Mouse (Mus musculus): ENCODE measurements at regions not wholly inside any gene's neighbourhood (a gene's known extent, or its start where the extent isn't known, plus 50 kb on each side); places are given as distances from the start of the nearest gene placed in this dataset.

DNA sequence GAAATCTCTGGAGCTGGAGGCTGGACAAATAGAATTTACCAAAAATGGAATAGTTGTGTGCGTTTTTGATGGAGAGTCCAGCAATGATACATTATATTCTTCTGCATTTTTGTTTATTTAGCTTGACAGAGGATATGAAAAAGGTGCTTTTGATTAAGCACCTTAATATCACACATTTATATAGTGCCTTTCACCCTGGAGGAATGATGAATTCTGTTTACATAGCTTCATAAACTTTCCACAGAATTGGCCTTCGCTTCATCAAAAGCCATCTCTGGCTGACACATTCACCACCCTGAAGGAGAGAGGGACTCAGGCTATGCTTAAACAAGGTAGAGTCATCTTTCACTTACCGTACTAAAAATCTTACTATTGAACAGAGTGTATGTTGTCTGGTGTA, 208.0 kb upstream of the Chrm2 start:
- Histone ChIP-seq H3K36me3 (replicated peaks) (no peaks in the 10 kb centered on the region), H3K27ac (no peak overlapping the region), H3K9ac (no peak overlapping the region), H3K4me1 (no peaks in the 10 kb centered on the region; the same call in 1 of the 2 replicates), H3K9me3 (no peaks in the 10 kb centered on the region), H3K27me3 (replicated peaks) (no peaks in the 10 kb centered on the region), H3K4me3 (no peak overlapping the region), H3K4me2 (no peak overlapping the region)
- ATAC-seq (replicated peaks), result no peak
- WGBS, result 93% methylated on average over 3 of the region's 3 CpGs

DNA sequence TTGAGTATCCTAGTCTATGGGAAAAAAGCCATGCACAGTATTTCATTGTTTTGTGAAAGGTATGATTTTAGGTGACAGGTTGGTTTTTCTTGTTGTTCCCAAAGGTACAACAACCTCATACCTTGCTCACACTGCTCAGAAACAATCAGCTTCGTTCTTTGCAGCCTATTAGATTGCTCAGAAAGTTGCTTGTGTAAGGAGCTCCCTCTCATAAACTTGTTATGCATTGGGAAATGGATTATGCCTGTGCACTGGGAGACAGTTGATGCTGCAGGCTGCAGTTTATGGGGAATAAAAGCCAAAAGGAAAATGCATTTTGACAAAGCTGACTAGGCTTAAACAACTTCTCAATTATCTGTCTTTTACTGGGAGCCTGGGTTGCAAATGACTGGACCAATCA, 205.2 kb upstream of the Chrm2 start:
- no peaks in the 10 kb centered on the region for H3K9me3 ChIP-seq
- H3K27ac ChIP-seq, result no peak overlapping the region
- H3K9ac ChIP-seq, result no peak overlapping the region
- no peaks in the 10 kb centered on the region for H3K27me3 ChIP-seq (replicated peaks)
- H3K4me1 ChIP-seq, result no peaks in the 10 kb centered on the region; the same call in 1 of the 2 replicates
- ATAC-seq (replicated peaks), result no peak
- no peaks in the 10 kb centered on the region for H3K36me3 ChIP-seq (replicated peaks)
- H3K4me2 ChIP-seq, result no peak overlapping the region
- 58% methylated on average over 1 of the region's 1 CpGs for WGBS
- H3K4me3 ChIP-seq, result no peak overlapping the region

DNA sequence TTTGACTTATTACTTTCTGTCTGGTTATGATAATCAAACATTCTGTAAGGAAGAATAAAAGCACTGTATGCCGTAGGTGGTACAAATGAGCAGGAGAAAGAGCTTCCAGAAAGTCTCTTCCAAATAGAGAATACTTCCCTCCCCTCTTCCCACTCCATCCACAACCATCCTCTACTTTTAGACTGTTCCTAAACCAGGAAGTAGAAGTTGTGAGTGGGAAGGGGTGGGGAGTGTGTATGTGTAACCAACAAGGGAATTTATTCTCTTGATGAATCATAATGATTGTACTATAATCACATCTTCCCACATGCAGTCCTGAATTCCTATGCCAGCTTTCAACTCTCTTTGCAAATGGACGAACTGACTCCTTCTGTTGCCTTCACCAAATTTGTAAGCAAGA, 181.2 kb upstream of the Chrm2 start:
- Histone ChIP-seq H3K4me1 (no peaks in the 10 kb centered on the region), H3K27ac (no peak overlapping the region), H3K4me3 (no peak overlapping the region), H3K27me3 (replicated peaks) (no peaks in the 10 kb centered on the region), H3K36me3 (replicated peaks) (no peaks in the 10 kb centered on the region), H3K9me3 (no peaks in the 10 kb centered on the region), H3K4me2 (no peak overlapping the region), H3K9ac (no peak overlapping the region)
- ATAC-seq (replicated peaks), result no peak
- WGBS, result 86% methylated on average over 2 of the region's 2 CpGs

DNA sequence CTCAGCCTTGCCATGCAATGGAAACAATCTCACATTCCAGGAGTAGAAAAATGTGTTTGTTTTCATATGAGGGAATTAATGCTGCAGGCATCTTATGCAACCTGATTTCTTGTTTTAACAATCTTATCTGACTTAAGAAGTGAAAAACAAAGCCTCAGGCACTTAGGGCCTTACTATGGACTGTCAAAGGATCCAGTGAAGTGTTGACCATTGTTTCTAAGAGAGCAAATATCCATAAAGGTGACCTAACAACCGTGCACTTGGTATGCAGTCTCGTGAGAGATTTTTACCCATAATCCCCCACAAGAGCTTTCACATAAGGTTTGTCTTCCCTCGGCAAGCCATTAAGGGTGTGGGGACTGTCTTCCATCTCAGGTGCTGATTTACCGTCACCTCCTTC, 166.6 kb upstream of the Chrm2 start:
- H3K4me3 ChIP-seq, result no peak overlapping the region
- ATAC-seq (replicated peaks), result no peak
- H3K9me3 ChIP-seq, result no peaks in the 10 kb centered on the region
- no peak overlapping the region for H3K27ac ChIP-seq
- no peaks in the 10 kb centered on the region for H3K36me3 ChIP-seq (replicated peaks)
- H3K4me1 ChIP-seq, result no peaks in the 10 kb centered on the region
- H3K4me2 ChIP-seq, result no peak overlapping the region
- H3K27me3 ChIP-seq (replicated peaks), result no peaks in the 10 kb centered on the region
- no peak overlapping the region for H3K9ac ChIP-seq
- WGBS, result 66% methylated on average over 4 of the region's 4 CpGs

DNA sequence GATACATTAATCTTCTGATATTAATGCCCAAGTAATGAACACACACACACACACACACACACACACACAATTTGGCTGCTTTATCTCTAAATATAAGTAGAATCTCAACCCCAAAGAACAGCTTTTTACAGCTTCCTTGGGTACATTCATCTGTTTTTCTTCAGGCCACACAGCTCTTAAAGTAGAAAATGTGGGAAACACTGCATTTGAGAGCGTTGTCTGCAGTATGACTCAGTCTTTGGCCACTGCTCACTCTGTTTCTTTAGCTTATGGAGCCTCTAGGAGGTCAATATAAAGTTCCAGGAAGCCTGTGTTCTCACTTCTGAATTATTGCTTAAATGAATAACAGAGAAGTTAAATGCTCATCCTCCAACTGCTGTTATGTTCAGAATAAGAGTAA, 153.4 kb upstream of the Chrm2 start:
- no peaks in the 10 kb centered on the region for H3K36me3 ChIP-seq (replicated peaks)
- WGBS, result 77% methylated on average over 1 of the region's 1 CpGs
- no peak overlapping the region for H3K4me2 ChIP-seq
- H3K27ac ChIP-seq, result no peak overlapping the region
- H3K9me3 ChIP-seq, result no peaks in the 10 kb centered on the region
- no peak for ATAC-seq (replicated peaks)
- no peak overlapping the region for H3K9ac ChIP-seq
- no peaks in the 10 kb centered on the region for H3K27me3 ChIP-seq (replicated peaks)
- H3K4me3 ChIP-seq, result no peak overlapping the region
- H3K4me1 ChIP-seq, result no peaks in the 10 kb centered on the region

DNA sequence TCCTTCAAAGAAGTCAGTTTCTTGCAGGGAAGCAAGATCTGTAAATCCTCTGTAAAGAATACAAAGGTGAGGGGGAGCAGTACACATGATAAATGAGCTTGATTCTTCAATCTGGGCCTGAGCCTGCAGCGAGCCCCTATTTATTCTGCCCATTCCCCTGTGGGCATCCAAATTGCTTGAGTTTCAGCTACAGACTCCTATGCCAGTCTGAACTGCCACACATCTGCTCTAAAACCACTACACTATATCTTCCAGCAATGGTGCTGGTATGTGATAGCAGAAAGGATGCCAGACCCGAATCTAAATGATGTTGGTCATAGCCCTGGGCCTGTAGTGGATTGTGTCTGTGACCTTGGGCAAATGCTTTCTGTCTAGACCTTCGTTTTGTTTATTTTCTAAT, 140.9 kb upstream of the Chrm2 start:
- 62% methylated on average over 3 of the region's 3 CpGs for WGBS
- H3K4me3 ChIP-seq, result no peak overlapping the region
- H3K36me3 ChIP-seq (replicated peaks), result no peaks in the 10 kb centered on the region
- H3K4me1 ChIP-seq, result no peaks in the 10 kb centered on the region
- H3K9me3 ChIP-seq, result no peaks in the 10 kb centered on the region
- no peak for ATAC-seq (replicated peaks)
- H3K4me2 ChIP-seq, result no peak overlapping the region
- no peaks in the 10 kb centered on the region for H3K27me3 ChIP-seq (replicated peaks)
- no peak overlapping the region for H3K9ac ChIP-seq
- H3K27ac ChIP-seq, result no peak overlapping the region

DNA sequence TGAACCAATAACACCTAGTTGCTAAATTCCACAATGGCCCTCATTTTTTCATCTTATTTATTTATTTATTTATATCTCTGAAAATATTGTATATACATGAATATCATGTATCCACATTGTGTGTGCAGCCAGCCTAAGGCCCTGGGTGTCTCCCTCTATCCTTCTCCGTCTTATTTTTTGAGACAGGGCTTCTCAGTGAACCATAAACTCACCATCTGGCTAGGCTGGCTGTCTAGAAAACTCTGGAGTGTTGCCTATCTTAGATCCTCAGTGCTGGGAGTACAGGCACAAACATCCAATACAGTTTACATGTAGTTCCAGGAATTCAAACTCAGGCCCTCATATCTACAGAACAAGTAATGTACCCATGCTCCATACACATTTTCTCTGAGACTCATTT, 139.7 kb upstream of the Chrm2 start:
- H3K9ac ChIP-seq, result no peak overlapping the region
- no peaks in the 10 kb centered on the region for H3K36me3 ChIP-seq (replicated peaks)
- no peaks in the 10 kb centered on the region for H3K27me3 ChIP-seq (replicated peaks)
- H3K4me2 ChIP-seq, result no peak overlapping the region
- no peak overlapping the region for H3K27ac ChIP-seq
- no peaks in the 10 kb centered on the region for H3K4me1 ChIP-seq
- WGBS, result 81% methylated on average over 1 of the region's 1 CpGs
- ATAC-seq (replicated peaks), result no peak
- no peaks in the 10 kb centered on the region for H3K9me3 ChIP-seq
- H3K4me3 ChIP-seq, result no peak overlapping the region

DNA sequence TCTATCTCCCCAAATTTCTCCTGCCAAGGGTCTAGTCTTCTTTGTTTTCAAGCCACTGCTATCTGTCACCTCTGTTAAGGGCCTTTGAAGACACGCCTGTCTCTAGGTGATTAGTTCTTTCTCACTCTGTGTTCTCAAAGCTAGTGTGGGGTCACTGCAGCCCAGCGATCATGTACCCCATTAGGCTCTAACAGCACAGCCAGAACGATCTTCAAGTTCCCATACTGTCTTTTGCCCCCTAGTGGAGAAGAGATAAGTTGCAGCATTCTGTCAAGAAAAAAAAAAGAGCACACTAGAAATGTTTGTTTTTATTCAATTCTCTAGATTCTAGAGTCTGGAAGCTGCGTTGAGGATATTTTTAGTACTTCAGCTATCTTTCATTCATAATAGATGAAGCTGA, 138.8 kb upstream of the Chrm2 start:
- H3K9ac ChIP-seq, result no peak overlapping the region
- ATAC-seq (replicated peaks), result no peak
- H3K9me3 ChIP-seq, result no peaks in the 10 kb centered on the region
- no peak overlapping the region for H3K27ac ChIP-seq
- no peaks in the 10 kb centered on the region for H3K4me1 ChIP-seq
- no peak overlapping the region for H3K4me3 ChIP-seq
- no peaks in the 10 kb centered on the region for H3K36me3 ChIP-seq (replicated peaks)
- 32% methylated on average over 4 of the region's 4 CpGs for WGBS
- H3K4me2 ChIP-seq, result no peak overlapping the region
- H3K27me3 ChIP-seq (replicated peaks), result no peaks in the 10 kb centered on the region

DNA sequence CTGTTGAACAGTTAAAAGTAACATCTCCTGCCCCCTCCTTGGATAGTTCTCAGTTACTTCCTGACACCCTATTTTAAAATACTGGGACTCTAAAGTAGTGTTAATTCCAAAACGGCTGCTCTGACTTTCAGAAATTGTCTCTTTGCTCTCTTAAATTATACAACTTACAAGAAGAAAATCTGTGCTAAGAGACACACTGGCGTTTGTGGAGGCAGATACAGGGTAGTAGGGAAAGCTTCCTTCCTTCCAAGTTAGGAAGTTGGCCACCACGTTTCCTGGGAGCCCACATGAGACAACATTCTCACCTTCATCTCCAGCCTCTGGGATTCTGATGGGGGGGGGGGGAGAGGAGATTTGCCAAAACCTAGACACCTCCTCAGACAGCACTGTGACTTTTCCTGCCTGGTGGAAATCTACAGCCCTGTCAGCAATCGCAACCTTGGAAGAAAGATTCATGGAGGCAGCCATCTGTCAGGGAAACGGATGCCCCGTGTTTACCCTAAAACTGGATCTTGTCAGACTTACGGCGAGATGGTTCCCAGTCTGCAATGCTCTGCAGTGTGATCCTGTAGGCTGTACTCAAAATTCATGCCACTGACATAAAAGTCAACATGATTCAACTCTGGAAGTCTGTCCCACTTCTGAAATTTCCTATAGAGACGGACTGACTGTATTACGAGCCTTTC, 121.0 kb upstream of the Chrm2 start:
- H3K9me3 ChIP-seq, result no peaks in the 10 kb centered on the region
- no peaks in the 10 kb centered on the region for H3K36me3 ChIP-seq (replicated peaks)
- no peaks in the 10 kb centered on the region for H3K27me3 ChIP-seq (replicated peaks)
- WGBS, result 94% methylated on average over 10 of the region's 10 CpGs
- no peak overlapping the region for H3K27ac ChIP-seq
- H3K4me3 ChIP-seq, result no peak overlapping the region
- H3K9ac ChIP-seq, result no peak overlapping the region
- ATAC-seq (replicated peaks), result no peak
- no peak overlapping the region for H3K4me2 ChIP-seq
- no peaks in the 10 kb centered on the region for H3K4me1 ChIP-seq

DNA sequence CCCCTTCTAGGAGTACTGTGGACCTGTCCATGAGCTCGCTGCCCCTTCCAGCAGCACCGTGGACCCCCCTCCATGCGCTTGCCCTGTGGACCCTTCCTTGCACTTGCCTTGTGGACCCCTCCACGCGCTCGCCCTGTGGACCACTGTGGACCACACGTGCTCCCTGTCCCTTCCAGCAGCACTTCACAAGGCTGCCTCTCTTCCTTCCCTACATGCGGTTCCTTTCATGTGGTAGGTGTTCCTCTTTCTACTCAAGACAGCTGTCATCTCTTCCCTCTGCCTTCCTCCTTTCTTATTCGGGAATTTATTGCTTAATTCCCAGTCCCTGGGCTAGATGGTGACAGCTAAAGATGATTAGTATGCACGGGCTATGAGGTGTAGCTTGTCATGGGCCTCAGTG, 101.2 kb upstream of the Chrm2 start:
- no peak overlapping the region for H3K27ac ChIP-seq
- 75% methylated on average over 10 of the region's 10 CpGs for WGBS
- H3K9ac ChIP-seq, result no peak overlapping the region
- H3K4me3 ChIP-seq, result no peak overlapping the region
- no peaks in the 10 kb centered on the region for H3K36me3 ChIP-seq (replicated peaks)
- ATAC-seq (replicated peaks), result no peak
- H3K4me1 ChIP-seq, result no peaks in the 10 kb centered on the region
- no peak overlapping the region for H3K4me2 ChIP-seq
- H3K9me3 ChIP-seq, result no peaks in the 10 kb centered on the region
- H3K27me3 ChIP-seq (replicated peaks), result no peaks in the 10 kb centered on the region

DNA sequence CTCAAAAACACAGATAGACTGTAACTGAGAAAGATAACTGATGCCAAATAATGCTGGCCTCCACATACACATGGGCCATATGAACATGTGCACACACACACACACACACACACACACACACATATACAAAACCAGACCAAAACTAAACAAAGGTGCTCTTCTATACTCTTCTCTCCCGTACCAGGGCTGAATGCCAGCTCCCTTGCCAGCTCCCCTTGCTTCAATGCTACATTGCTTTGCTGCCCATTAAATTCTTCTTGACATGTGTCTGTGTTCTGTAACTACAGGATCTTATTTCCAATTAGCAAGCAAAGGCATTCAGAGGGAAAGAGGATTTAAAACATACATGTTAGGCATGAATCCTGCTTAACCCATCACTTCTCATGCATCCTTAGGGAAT, 74.3 kb upstream of the Chrm2 start:
- H3K4me1 ChIP-seq, result no peaks in the 10 kb centered on the region
- H3K4me2 ChIP-seq, result no peak overlapping the region
- H3K27ac ChIP-seq, result no peak overlapping the region
- H3K9me3 ChIP-seq, result no peaks in the 10 kb centered on the region
- no peak for ATAC-seq (replicated peaks)
- H3K9ac ChIP-seq, result no peak overlapping the region
- WGBS, result 45% methylated on average over 1 of the region's 1 CpGs
- no peaks in the 10 kb centered on the region for H3K36me3 ChIP-seq (replicated peaks)
- H3K4me3 ChIP-seq, result no peak overlapping the region
- H3K27me3 ChIP-seq (replicated peaks), result no peaks in the 10 kb centered on the region

All from midbrain, embryonic 15.5 days (tissue).